Mouse (Mus musculus) neural tube, embryonic 11.5 days (tissue): Measurements from ENCODE around the gene Nppa. TPM values are rescaled to one million over a fixed set of nuclear protein-coding genes. Genes with fewer than 3 reads are reported as not detected.
A peak's percentile ranks its signal among the peaks of the same experiment; 100 is the strongest.

Source experiments
- ATAC-seq: fragments of 200-750 bp; cut with Nextera tagmentation; 2 replicates; pipeline ENCODE4 v1.8.0; 2017; ENCODE audit warnings: moderate number of reproducible peaks, mild to moderate bottlenecking, moderate TSS enrichment, moderate library complexity; ENCODE audit not compliant: insufficient read depth, low FRiP score, low TSS enrichment
- DNase-seq: peaks from one replicate; pipeline ENCODE4 v3.0.0-alpha.2; 2015; ENCODE audit warnings: low spot score
- H3K27ac ChIP-seq: fragments of 300-500 bp; sonication (generic); 2 replicates; pipeline ENCODE4 v1.5.1; 2014; ENCODE audit warnings: low read depth, mild to moderate bottlenecking, low read length
- H3K27me3 ChIP-seq: fragments of 300-500 bp; sonication (generic); 2 replicates; pipeline ENCODE4 v1.6.1; 2014; ENCODE audit warnings: mild to moderate bottlenecking, low read length, mixed read lengths; ENCODE audit not compliant: control insufficient read depth, insufficient read depth
- H3K36me3 ChIP-seq: fragments of 300-500 bp; sonication (generic); 2 replicates; pipeline ENCODE4 v1.6.1; 2014; ENCODE audit warnings: mild to moderate bottlenecking, low read length, moderate library complexity, mixed read lengths; ENCODE audit not compliant: control insufficient read depth, insufficient read depth
- H3K4me1 ChIP-seq: fragments of 300-500 bp; sonication (generic); 2 replicates; pipeline ENCODE4 v1.6.1; 2014; ENCODE audit warnings: low read length, mixed read lengths; ENCODE audit not compliant: control insufficient read depth, insufficient read depth
- H3K4me2 ChIP-seq: fragments of 300-500 bp; sonication (generic); 2 replicates; pipeline ENCODE4 v1.6.1; 2014; ENCODE audit warnings: low read depth, mild to moderate bottlenecking, moderate library complexity
- H3K4me3 ChIP-seq: fragments of 300-500 bp; sonication (generic); 2 replicates; pipeline ENCODE4 v1.5.1; 2014; ENCODE audit warnings: low read depth, low read length
- H3K9ac ChIP-seq: fragments of 300-500 bp; sonication (generic); 2 replicates; pipeline ENCODE4 v1.6.1; 2014; ENCODE audit warnings: mild to moderate bottlenecking, low read length
- H3K9me3 ChIP-seq: fragments of 300-500 bp; sonication (generic); 2 replicates; pipeline ENCODE4 v1.6.1; 2016; ENCODE audit warnings: low read length; ENCODE audit not compliant: control insufficient read depth
- WGBS: fragments of 180-500 bp; shearing (Covaris S2); extraction: QIAGEN DNeasy Blood & Tissue Kit; methylation state at CpG from one replicate; pipeline ENCODE4 v1.1.7; 2014; 5-methylcytosine and 5-hydroxymethylcytosine counted together
- polyA plus RNA-seq: library from polyadenylated mRNA; unstranded; fragments of >200 nt; fragmentation: Nextera tagmentation; extraction: Ambion mirVana; gene quantifications from 2 replicates; pipeline ENCODE4 v1.2.1, GENCODE M21; 2014

Gene Nppa
- polyA plus RNA-seq, 1 experiment from 2014 or later: 2.9 TPM

GRCm38 (mm10) chr4:148001013-148001789 lies 679 bp downstream of the Nppa start:
- no peak overlapping the region for H3K4me2 ChIP-seq
- no peak overlapping the region for H3K27ac ChIP-seq
- no peaks in the 10 kb centered on the region for H3K4me1 ChIP-seq
- no peaks in the 10 kb centered on the region for H3K9me3 ChIP-seq
- H3K4me3 ChIP-seq: no peak overlapping the region
- ATAC-seq: no peak
- H3K9ac ChIP-seq: no peak overlapping the region
- no peaks in the 10 kb centered on the region for H3K27me3 ChIP-seq
- DNase-seq: no peak
- H3K36me3 ChIP-seq: peaks cover 6% of the 10 kb centered on the region
- WGBS: 79% methylated on average over 17 of the region's 17 CpGs

- WGBS: 49% methylated on average over 8 of the region's 8 CpGs
- Histone ChIP-seq H3K36me3 (peaks cover 8% of the 10 kb centered on the region), H3K9me3 (no peaks in the 10 kb centered on the region), H3K27me3 (no peaks in the 10 kb centered on the region), H3K9ac (no peak overlapping the region), H3K4me1 (no peaks in the 10 kb centered on the region), H3K27ac (no peak overlapping the region), H3K4me2 (no peak overlapping the region), H3K4me3 (no peak overlapping the region)
- ATAC-seq (no peak), DNase-seq (no peak)
Measured at GRCm38 (mm10) chr4:148001866-148002265, 1.3 kb downstream of the Nppa start.

- Histone ChIP-seq H3K27me3 (no peaks in the 10 kb centered on the region), H3K4me3 (no peak overlapping the region), H3K27ac (no peak overlapping the region), H3K9me3 (no peaks in the 10 kb centered on the region), H3K36me3 (peaks cover 16% of the 10 kb centered on the region), H3K4me1 (no peaks in the 10 kb centered on the region), H3K4me2 (no peak overlapping the region), H3K9ac (no peak overlapping the region)
- DNase-seq (no peak), ATAC-seq (no peak)
- WGBS: 87% methylated on average over 7 of the region's 7 CpGs
Measured at GRCm38 (mm10) chr4:148004361-148004760, 3.8 kb downstream of the Nppa start.

GRCm38 (mm10) chr4:148008412-148008811 lies 7.9 kb downstream of the Nppa start:
- H3K4me1 ChIP-seq: no peaks in the 10 kb centered on the region
- H3K9ac ChIP-seq: no peak overlapping the region
- no peaks in the 10 kb centered on the region for H3K9me3 ChIP-seq
- 87% methylated on average over 4 of the region's 4 CpGs for WGBS
- DNase-seq (peak; percentile 41), ATAC-seq (no peak)
- no peaks in the 10 kb centered on the region for H3K27me3 ChIP-seq
- H3K4me3 ChIP-seq: no peak overlapping the region
- H3K36me3 ChIP-seq: peaks cover 40% of the 10 kb centered on the region
- H3K4me2 ChIP-seq: no peak overlapping the region
- H3K27ac ChIP-seq: no peak overlapping the region

- Histone ChIP-seq H3K27me3 (no peaks in the 10 kb centered on the region), H3K4me2 (no peak overlapping the region), H3K9me3 (no peaks in the 10 kb centered on the region), H3K36me3 (peaks cover 45% of the 10 kb centered on the region), H3K4me3 (no peak overlapping the region), H3K27ac (no peak overlapping the region), H3K4me1 (no peaks in the 10 kb centered on the region), H3K9ac (no peak overlapping the region)
- ATAC-seq: no peak
- DNase-seq: no peak
- WGBS: 100% methylated on average over 2 of the region's 2 CpGs
Measured at GRCm38 (mm10) chr4:148009641-148010040, 9.1 kb downstream of the Nppa start.

GRCm38 (mm10) chr4:148011332-148011731 lies 10.8 kb downstream of the Nppa start:
- no peak overlapping the region for H3K27ac ChIP-seq
- H3K4me2 ChIP-seq: no peak overlapping the region
- DNase-seq: no peak
- peaks cover 46% of the 10 kb centered on the region for H3K36me3 ChIP-seq
- no peak overlapping the region for H3K4me3 ChIP-seq
- H3K27me3 ChIP-seq: no peaks in the 10 kb centered on the region
- 82% methylated on average over 3 of the region's 3 CpGs for WGBS
- H3K9me3 ChIP-seq: no peaks in the 10 kb centered on the region
- ATAC-seq: no peak
- H3K9ac ChIP-seq: no peak overlapping the region
- no peaks in the 10 kb centered on the region for H3K4me1 ChIP-seq

GRCm38 (mm10) chr4:148012216-148012615 lies 11.7 kb downstream of the Nppa start:
- DNase-seq (no peak), ATAC-seq (no peak)
- Histone ChIP-seq H3K27me3 (no peaks in the 10 kb centered on the region), H3K4me1 (no peaks in the 10 kb centered on the region), H3K4me3 (no peak overlapping the region), H3K9me3 (no peaks in the 10 kb centered on the region), H3K36me3 (peaks cover 49% of the 10 kb centered on the region), H3K27ac (no peak overlapping the region), H3K4me2 (no peak overlapping the region), H3K9ac (no peak overlapping the region)
- 93% methylated on average over 4 of the region's 4 CpGs for WGBS

- no peak for ATAC-seq
- Histone ChIP-seq H3K27me3 (no peaks in the 10 kb centered on the region), H3K4me1 (no peaks in the 10 kb centered on the region), H3K4me3 (no peak overlapping the region), H3K4me2 (no peak overlapping the region), H3K9me3 (no peaks in the 10 kb centered on the region), H3K9ac (no peak overlapping the region), H3K27ac (no peak overlapping the region), H3K36me3 (peaks cover 53% of the 10 kb centered on the region)
- 82% methylated on average over 10 of the region's 10 CpGs for WGBS
- DNase-seq: no peak
Measured at GRCm38 (mm10) chr4:148015418-148015817, 14.9 kb downstream of the Nppa start.

- no peaks in the 10 kb centered on the region for H3K27me3 ChIP-seq
- H3K27ac ChIP-seq: no peak overlapping the region
- no peaks in the 10 kb centered on the region for H3K4me1 ChIP-seq
- no peaks in the 10 kb centered on the region for H3K9me3 ChIP-seq
- no peak for ATAC-seq
- H3K4me3 ChIP-seq: no peak overlapping the region
- no peak overlapping the region for H3K4me2 ChIP-seq
- no peak for DNase-seq
- H3K36me3 ChIP-seq: peaks cover 47% of the 10 kb centered on the region
- 77% methylated on average over 3 of the region's 3 CpGs for WGBS
- H3K9ac ChIP-seq: no peak overlapping the region
Measured at GRCm38 (mm10) chr4:148016981-148017380, 16.5 kb downstream of the Nppa start.
